Mouse (Mus musculus) v-Abl transformed pro-B cells (cell line): ENCODE data around the gene Myog.

Experiments
- in situ Hi-C, 2 experiments: fragments of 400-800 bp; cut with MboI; formaldehyde crosslinking; loops; one replicate each; pipeline ENCODE4 v1.15.1; 2025; ENCODE audit not compliant: unreplicated experiment in 2 of 2

The Myog gene

DNA sequence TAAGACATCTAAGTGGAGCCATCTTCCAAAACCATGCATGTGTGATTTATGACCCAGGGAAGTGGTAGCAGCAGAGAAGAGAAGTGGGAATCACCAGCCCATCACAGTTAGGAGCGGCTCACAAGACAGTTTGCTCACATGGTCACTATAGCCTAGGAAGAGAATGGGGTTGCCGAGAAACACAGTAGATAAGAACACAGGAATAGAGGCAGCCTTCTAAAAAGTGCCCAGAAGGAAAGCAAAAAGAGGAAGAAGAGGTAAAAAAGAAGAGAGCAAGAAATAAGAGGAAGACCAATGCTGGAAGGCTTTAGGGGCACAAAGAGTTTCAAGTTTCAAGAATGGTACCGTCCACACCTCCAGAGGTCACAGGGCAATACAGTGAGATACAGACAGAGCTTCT lies 7.4 kb upstream of the Myog start:
- in situ Hi-C loops = no loop called here

DNA sequence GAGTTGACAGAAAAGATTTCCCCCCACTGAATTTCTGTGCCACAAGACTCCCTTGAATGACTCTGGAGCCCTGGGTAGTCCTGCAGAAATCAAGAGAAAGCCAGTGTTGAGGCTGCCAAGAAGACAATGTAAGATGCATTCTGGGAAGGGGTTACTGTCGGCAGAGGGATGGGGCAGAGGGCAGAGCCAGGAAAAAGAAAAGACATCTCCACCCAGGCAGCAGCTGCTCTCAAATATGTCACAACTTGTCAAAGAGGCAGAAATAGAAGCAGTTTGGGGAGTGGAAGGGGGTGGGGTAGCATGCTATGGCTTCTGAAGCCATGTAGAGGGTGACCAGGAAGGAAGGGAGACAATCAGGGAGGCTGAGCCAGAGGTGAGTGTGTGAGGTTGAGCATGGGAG lies 6.7 kb upstream of the Myog start:
- in situ Hi-C loops = no loop called here

DNA sequence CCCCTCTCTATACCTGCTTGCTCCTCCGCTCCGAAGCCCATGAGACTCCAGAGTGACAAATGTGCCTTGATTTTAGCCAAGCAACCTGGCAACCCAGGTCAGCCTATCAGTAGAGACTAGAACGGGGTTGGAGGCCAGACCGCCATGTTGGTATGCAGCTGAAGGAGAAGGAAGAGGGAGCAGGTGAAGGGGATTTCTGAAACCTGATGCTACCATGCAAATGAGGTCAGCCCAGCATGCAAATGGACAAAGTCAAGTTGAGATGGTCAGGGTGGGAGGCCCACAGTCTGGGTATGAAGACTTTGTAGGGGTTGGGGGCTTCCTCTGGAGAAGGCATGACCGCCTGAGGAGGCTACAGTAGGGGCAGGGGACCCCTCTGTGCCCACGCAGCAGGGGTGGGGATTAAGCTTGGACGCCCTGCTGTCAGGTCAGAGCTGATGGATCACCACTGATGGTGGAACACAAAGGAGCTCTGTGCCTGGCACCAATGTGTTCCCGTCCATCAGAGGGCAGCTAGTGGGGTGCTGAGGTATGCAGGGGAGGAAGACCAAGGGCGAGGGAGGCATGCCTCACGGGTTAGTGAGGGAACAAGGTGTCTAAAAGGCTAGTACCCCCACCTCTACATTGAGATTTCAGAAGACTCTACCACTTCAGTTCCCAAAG lies 4.2 kb upstream of the Myog start:
- in situ Hi-C loops = no loop called here

DNA sequence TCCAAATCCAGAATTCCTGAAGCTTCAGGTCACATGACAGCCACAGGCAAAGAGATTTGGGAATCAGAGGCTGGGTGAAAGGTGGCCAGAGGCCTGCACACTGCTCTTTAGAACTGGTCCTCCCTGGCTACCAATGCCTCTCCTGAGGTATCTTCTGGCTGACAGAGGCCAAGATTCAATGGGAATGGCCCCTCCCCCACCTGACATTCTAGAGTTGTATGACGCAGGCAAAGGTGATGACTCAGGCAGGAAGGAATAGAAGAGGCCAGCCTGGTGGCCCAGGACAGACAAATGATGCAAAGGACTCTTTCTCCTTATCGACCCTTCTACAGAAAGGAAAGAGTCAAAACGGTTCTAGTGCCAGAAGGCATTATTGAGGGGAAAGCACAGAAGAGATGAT lies 1.6 kb upstream of the Myog start:
- in situ Hi-C loops = no loop called here

DNA sequence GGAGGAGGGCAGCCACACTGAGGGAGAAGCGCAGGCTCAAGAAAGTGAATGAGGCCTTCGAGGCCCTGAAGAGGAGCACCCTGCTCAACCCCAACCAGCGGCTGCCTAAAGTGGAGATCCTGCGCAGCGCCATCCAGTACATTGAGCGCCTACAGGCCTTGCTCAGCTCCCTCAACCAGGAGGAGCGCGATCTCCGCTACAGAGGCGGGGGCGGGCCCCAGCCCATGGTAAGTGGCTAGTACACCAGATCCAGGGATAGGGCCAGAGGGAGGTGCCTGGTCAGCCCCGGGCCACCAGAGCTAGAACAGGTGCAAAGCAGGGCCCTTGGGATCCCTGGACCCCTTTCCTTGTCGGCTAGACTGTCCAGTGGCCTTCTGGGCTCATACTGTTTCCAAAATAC lies 511 bp downstream of the Myog start:
- in situ Hi-C loops = no loop called here

DNA sequence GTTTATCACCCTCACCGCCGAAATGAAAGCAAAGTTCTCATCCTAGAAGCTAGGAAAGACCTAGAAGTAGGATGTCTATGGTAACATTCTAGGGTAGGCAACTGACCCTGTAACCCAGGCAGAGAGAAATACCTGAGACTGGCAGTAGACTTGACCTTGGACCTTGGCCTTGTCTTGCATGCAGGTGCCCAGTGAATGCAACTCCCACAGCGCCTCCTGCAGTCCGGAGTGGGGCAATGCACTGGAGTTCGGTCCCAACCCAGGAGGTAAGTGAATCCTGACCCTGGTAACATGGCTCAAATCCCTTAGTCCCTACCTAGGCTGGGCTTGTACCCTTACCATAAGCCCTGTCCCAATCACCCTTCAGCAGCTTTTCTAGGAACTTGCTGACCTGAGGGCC lies 1.1 kb downstream of the Myog start:
- in situ Hi-C loops = no loop called here

DNA sequence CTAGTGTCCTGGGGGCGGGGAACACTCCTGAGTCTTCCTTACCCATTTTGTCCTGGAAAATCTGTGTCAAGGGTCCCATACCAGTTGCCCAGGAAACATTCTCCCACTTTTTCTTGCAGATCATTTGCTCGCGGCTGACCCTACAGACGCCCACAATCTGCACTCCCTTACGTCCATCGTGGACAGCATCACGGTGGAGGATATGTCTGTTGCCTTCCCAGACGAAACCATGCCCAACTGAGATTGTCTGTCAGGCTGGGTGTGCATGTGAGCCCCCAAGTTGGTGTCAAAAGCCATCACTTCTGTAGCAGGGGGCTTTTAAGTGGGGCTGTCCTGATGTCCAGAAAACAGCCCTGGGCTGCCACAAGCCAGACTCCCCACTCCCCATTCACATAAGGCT lies 1.8 kb downstream of the Myog start:
- in situ Hi-C loops = no loop called here

DNA sequence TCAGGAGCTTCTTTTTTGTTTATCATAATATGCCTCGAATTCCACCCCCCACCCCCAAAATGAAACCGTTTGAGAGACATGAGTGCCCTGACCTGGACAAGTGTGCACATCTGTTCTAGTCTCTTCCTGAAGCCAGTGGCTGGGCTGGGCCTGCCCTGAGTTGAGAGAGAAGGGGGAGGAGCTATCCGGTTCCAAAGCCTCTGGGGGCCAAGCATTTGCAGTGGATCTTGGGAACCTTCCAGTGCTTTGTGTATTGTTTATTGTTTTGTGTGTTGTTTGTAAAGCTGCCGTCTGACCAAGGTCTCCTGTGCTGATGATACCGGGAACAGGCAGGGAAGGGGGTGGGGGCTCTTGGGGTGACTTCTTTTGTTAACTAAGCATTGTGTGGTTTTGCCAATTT lies 2.3 kb downstream of the Myog start:
- in situ Hi-C loops = no loop called here

DNA sequence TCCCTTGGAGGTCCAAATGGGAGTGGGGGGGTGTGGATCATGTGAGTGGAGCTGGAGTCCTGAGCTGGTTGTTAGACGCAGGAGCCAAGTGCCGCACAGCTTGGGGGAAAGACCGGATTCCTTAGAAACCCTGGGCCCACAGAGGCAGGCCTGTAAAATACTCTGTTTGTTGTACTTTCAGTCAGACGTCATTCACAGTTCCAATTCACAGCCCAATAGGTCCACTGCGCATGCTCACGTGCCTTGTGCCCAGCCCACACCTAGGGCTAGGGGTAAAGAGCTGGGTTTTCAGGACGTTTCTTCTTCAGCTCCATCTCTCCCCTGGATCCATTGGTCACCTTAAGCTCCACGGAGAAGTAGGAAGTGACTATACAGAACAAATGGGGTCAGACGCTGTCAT lies 2.8 kb downstream of the Myog start:
- in situ Hi-C loops = no loop called here

DNA sequence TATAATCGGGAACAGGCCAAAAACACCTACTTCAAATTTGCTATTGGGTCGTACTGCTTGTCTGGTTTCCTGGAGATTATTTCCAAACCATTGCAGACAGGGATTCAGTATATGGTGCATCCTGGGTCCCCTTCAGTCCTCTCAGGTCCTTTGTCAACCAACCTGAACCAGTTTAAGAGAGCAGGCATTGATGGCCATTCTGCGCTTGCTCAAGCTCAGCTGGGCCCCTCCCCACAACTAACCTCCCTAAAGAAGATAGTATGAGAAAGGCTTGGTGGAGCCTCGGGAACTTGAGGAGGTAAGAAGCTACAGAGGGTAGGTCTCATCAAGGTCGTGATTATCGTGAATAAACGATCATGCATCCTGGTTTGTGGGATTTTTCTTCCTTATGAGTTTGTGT lies 3.5 kb downstream of the Myog start:
- in situ Hi-C loops = no loop called here

DNA sequence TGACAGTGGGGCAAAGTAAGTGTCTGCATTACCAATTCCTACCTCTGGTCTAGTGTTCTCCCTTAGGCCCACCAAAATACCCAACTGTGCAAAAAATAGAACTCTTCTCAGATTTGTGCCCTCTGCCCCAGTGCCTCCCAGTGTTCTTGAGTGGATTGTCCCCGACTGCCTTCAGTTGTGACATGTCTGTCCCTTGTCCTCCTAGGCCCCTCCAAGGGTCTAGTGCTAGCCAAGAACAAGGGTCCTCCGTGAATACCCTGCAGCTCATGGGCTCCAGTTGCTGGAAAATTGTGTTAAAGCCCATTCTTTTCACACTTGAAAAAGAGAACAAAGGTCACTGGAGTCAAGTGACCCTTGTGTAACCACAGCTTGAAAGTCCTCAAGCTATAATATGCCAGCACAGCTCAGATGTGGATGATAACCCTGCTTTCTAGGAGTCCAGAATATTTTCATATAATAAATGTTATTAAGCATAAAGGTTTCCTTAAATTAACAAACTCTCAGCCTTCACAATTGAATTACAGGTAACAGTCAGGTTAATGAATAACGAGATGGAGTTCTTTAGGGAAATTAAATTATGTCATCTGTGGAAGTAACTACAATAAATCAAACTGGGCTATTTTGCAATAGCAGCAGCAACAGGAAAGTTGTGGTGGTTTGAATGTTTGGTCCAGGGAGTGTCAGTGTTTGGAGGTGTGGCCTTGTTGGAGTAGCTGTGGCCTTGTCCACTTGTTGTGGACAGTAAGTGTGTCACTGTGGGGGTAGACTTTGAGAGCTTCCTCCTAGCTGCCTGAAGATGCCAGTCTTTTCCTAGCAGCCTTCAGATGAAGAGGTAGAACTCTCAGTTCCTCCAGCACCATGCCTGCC lies 4.2 kb downstream of the Myog start:
- in situ Hi-C loops = no loop called here

DNA sequence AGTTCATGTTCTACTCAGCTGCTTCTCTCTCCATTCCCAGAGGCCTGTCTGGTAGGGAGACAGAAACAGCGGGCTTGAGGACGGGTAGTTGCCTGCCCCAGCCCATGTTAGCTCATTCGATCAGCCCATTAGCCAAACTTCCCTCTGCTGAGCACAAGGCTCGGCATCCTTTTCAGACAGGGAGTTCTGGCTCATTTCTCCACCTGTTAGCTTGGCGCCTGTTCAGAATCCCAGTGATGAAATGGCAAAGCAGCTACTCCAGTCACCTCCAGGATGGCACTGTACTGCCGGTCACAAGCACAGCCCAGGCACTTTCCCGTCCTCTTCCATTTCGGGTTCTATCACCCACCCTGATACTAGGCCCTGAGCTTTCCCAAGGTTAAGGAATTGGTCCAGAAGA lies 7.5 kb downstream of the Myog start:
- in situ Hi-C loops = no loop called here

DNA sequence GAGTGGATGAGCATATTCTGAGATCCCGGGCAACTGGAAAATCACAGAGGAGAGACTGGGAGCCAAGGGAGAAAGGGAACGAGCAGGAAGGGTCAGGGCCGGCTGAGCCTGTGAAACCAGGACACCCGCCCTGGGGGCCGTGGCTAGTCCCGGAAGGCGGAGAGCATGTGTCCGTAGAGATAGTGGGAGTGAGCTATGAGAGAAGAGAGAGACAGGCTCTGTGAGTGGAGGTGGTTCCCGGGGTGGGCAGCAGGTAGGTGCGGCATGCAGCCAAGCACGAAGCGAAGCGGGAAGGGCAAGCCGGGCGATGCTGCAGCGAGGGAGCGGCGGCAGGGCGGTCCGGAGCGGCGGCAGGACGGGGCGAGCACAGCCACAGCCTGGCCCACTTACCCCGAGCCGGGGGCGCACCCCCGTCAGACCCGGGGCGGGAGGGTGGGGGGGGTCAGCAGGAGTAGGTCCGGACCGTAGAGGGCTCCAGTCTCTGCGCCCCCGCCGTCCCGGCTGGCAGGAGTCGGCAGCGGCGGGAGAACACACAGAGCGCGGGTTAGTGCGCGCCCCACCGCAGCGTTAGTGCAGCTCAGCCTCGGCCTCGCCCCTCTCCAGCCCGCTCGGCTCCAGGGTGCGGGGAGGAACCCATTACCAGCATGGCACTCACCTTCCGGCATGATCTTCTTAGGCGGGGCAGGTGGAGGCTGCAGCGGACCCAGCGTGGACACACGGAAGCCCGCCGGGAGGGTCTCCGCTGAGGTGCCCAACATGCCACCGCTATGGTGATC lies 9.0 kb downstream of the Myog start:
- in situ Hi-C loops = no loop called here

DNA sequence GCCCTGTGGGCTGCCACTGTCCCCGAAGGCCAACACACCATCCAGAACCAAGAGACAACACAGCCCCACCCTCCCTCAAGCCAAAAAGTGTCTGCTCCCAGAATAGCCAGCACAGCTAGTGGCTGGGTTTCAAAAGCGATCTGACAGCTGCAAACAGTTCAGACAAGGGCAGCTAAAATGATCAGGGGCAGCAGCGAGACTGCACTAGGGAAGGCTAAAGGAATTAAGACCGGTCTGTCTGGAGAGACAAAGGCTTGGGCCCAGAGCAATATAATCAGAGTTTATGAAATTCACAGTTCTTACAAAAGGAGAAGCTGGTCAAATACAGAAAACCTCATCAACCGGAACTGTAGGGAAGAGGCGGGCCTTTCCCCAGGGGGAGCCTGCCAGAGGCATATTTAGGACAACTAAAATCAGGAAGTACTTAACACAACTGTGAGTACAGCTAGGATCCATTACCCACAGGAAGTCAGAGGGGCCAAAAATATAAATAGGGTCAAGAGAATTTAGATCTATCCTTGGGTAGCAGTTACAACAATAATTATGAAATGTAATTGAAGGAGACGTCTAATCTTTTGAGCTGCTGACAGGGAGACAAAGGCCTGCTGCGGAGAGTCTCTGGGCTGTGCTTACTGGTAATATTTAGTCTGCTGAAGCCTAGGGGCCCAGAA lies 12.9 kb downstream of the Myog start:
- in situ Hi-C loops = loop anchor here in 1 of 2 experiments (10.0 to 25.0 kb wide), 2 partner anchors 108 to 265 kb away; partner anchors contain the start of genes Fmod and Mybph

DNA sequence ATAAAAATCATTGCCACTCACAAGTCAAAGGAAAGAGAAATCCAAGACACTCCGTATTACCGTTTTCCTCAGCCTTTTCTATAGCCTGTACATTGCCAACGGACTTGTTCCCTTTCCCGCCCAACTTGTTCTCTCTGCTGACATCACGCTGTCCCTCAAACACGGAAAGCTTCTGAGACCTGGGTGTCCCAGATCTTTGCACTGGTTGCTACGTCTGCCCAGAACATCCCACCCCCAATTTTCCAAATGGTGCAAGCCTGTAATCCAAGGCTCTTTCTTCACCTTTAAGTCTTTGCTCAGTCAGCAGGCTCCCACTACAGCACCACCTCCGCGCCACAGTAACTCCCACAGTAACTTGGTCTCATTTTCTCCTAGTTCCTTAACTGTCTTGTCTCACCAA lies 15.2 kb downstream of the Myog start:
- in situ Hi-C loops = loop anchor here in 1 of 2 experiments (10.0 to 25.0 kb wide), 2 partner anchors 110 to 268 kb away; partner anchors contain the start of genes Fmod and Mybph

DNA sequence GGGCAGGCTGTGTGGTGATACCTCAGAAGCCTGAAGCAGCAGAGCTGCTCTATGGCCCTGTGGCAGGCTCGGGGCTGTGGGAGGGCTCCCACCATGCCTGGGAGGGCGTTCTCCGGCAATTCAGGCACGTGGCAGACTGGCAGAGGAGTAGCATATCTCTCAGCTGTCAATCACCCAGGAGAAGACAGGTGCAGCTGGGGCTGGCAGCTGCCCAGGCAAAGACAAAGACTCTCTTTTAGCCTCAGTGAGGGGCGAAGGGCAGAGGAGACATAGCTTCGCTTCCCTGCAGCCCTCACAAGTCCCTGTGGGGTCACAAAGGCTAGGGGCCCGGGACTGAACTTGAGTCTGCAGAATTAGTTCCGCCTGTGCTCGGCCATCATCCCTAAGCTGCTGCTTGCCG lies 17.6 kb downstream of the Myog start:
- in situ Hi-C loops = loop anchor here in 1 of 2 experiments (10.0 to 25.0 kb wide), 2 partner anchors 113 to 270 kb away; partner anchors contain the start of genes Fmod and Mybph

DNA sequence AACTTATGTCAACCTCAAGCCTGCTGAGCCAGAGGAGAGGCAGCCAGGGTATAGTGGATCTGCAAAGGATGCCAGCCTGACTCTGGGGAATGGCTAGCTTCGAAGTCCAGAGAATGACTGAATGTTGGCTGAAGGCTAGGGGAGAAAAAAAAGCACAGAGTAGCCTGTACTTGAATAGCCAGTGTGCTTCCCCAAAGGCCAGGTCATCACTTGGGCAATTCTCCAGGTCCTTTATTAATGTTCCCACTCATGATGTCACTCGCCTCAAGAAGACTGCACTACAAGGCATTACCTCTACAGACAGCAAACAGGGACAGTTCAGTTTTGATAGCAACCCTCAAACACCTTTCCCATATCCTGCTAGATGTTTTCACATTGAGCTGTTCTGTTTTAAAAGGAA lies 20.5 kb downstream of the Myog start:
- in situ Hi-C loops = loop anchor here in 1 of 2 experiments (25.0 kb wide), 1 partner anchor 273 kb away; the partner anchor contains the start of gene Fmod

DNA sequence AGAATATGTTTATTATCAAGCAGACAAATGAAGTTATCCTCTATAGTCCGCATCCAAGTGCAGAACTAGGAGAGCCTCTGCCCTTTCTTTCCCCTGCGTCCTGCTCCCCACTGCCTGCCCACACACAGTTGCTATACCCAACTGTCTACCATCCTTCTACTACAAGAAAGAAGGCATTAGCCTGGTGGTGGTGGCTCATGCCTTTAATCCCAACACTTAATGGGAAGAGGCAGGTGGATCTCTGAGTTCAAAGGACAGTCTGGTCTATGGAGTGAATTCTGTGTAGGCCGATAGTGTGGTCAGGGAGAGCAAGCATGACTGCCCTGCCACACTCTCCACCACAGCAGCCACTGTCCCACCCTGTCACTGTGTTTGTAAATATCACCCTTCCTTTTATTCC lies 20.9 kb downstream of the Myog start:
- in situ Hi-C loops = loop anchor here in 1 of 2 experiments (25.0 kb wide), 1 partner anchor 273 kb away; the partner anchor contains the start of gene Fmod

DNA sequence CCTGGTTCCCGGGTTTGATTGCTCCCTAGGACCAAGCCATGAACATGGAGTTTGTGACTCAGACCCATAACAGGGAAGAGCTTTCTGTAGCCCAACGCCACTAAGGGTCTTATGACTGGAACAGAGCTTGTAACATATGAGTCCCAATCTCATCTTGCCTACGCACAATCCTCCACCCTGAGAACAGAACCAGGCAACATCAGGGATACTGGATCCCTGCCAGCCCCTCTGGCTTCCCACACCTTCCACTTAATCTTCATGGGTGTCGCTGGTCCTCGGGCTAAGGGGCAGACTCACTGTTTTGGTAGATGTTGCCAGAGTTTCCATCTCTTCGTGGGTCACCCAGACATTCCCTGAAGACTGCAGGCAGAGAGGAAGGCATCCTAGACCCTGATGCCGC lies 22.0 kb downstream of the Myog start:
- in situ Hi-C loops = loop anchor here in 1 of 2 experiments (25.0 kb wide), 1 partner anchor 274 kb away; the partner anchor contains the start of gene Fmod

DNA sequence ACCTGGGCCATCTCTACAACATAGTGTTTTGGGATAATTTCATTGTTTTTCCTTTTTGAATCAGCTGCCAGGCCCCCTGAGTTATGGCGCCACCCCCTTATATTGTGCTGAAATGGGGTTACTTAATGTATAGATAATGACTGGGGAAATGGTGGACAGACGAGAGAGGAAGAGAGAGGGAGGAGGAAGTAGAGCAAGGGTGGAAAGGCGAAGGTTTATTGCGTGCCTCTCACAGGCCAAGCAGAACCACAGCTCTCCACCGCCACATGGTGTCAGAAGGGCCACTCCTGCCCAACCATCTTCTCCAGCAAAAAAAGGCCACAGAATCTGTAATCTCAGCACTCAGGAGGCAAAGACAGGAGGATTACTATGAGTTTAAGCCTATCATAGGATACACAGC lies 25.4 kb downstream of the Myog start:
- in situ Hi-C loops = loop anchor here in 1 of 2 experiments (25.0 kb wide), 1 partner anchor 278 kb away; the partner anchor contains the start of gene Fmod
